Mouse (Mus musculus) hindbrain, embryonic 15.5 days (tissue): ENCODE measurements around the gene 1700030K09Rik. TPM values are rescaled to one million over a fixed set of nuclear protein-coding genes. Genes with fewer than 3 reads are reported as not detected.

Experiments
- ATAC-seq: fragments of 200-750 bp; cut with Nextera tagmentation; 2 replicates; pipeline ENCODE4 v1.8.0; 2017; ENCODE audit warnings: low read depth, moderate number of reproducible peaks, moderate TSS enrichment; ENCODE audit not compliant: low FRiP score
- H3K27ac ChIP-seq: fragments of 300-500 bp; sonication (generic); replicated peaks from 2 replicates; pipeline ENCODE4 v1.5.1; 2015; ENCODE audit warnings: mild to moderate bottlenecking, inconsistent platforms
- H3K27me3 ChIP-seq: fragments of 300-500 bp; sonication (generic); 2 replicates; pipeline ENCODE4 v1.6.1; 2015; ENCODE audit warnings: control low read depth, inconsistent platforms
- H3K36me3 ChIP-seq: fragments of 300-500 bp; sonication (generic); 2 replicates; pipeline ENCODE4 v1.6.1; 2015; ENCODE audit warnings: control low read depth, inconsistent platforms
- H3K4me1 ChIP-seq: fragments of 300-500 bp; sonication (generic); replicated peaks from 2 replicates; pipeline ENCODE4 v1.6.1; 2015; ENCODE audit warnings: control low read depth, inconsistent platforms
- H3K4me2 ChIP-seq: fragments of 300-500 bp; sonication (generic); 2 replicates; pipeline ENCODE4 v1.6.1; 2015; ENCODE audit warnings: moderate library complexity, mild to moderate bottlenecking, inconsistent platforms
- H3K4me3 ChIP-seq: fragments of 300-500 bp; sonication (generic); 2 replicates; pipeline ENCODE4 v1.5.1; 2015; ENCODE audit warnings: mild to moderate bottlenecking, inconsistent platforms
- H3K9ac ChIP-seq: fragments of 300-500 bp; sonication (generic); 2 replicates; pipeline ENCODE4 v1.6.1; 2015; ENCODE audit warnings: inconsistent platforms
- H3K9me3 ChIP-seq: fragments of 300-500 bp; sonication (generic); 2 replicates; pipeline ENCODE4 v1.6.1; 2016; ENCODE audit warnings: control low read depth, inconsistent platforms
- WGBS: fragments of 180-500 bp; shearing (Covaris S2); methylation state at CpG from one replicate; pipeline ENCODE4 v1.1.7; 2015; 5-methylcytosine and 5-hydroxymethylcytosine counted together
- polyA plus RNA-seq: library from polyadenylated mRNA; unstranded; fragments of >200 nt; fragmentation: Nextera tagmentation; extraction: Ambion mirVana; gene quantifications from 2 replicates; pipeline ENCODE4 v1.2.1, GENCODE M21; 2015

Gene 1700030K09Rik
- polyA plus RNA-seq, 1 experiment from 2014 or later: 16.5 TPM

- Histone ChIP-seq H3K9ac (no peak overlapping the region), H3K27ac (no peak overlapping the region), H3K9me3 (no peaks in the 10 kb centered on the region), H3K4me2 (no peak overlapping the region), H3K4me3 (no peak overlapping the region), H3K27me3 (no peaks in the 10 kb centered on the region), H3K36me3 (peaks cover 71% of the 10 kb centered on the region), H3K4me1 (peaks cover 12% of the 10 kb centered on the region)
- no peak for ATAC-seq
- WGBS: 93% methylated on average over 2 of the region's 2 CpGs
Observed at GRCm38 (mm10) chr8:72469243-72469642, 25.6 kb downstream of the 1700030K09Rik start.

GRCm38 (mm10) chr8:72469984-72470383 lies 26.3 kb downstream of the 1700030K09Rik start:
- ATAC-seq: no peak

GRCm38 (mm10) chr8:72470684-72471083 lies 27.0 kb downstream of the 1700030K09Rik start:
- ATAC-seq: no peak
- no peaks in the 10 kb centered on the region for H3K27me3 ChIP-seq
- 96% methylated on average over 7 of the region's 7 CpGs for WGBS
- no peak overlapping the region for H3K27ac ChIP-seq
- H3K4me3 ChIP-seq: no peak overlapping the region
- H3K9me3 ChIP-seq: no peaks in the 10 kb centered on the region
- no peak overlapping the region for H3K9ac ChIP-seq
- peaks cover 57% of the 10 kb centered on the region for H3K36me3 ChIP-seq
- H3K4me2 ChIP-seq: no peak overlapping the region
- peaks cover 15% of the 10 kb centered on the region for H3K4me1 ChIP-seq

More at GRCm38 (mm10) chr8:72469984-72470383, 26.3 kb downstream of the 1700030K09Rik start:
- H3K36me3 ChIP-seq: peaks cover 64% of the 10 kb centered on the region
- peaks cover 14% of the 10 kb centered on the region for H3K4me1 ChIP-seq
- H3K9me3 ChIP-seq: no peaks in the 10 kb centered on the region
- H3K4me3 ChIP-seq: no peak overlapping the region
- no peak overlapping the region for H3K27ac ChIP-seq
- no peaks in the 10 kb centered on the region for H3K27me3 ChIP-seq
- no peak overlapping the region for H3K9ac ChIP-seq
- 98% methylated on average over 8 of the region's 8 CpGs for WGBS
- H3K4me2 ChIP-seq: no peak overlapping the region

GRCm38 (mm10) chr8:72474826-72475546 lies 31.3 kb downstream of the 1700030K09Rik start, which contains the start of gene Cherp:
Gene Cherp, minus strand, starts transcription at chr8:72475226.
- ATAC-seq: peak; percentile 97
- Histone ChIP-seq H3K9me3 (no peaks in the 10 kb centered on the region), H3K27me3 (no peaks in the 10 kb centered on the region), H3K4me3 (peak within 1 kb of the TSS; percentile 61), H3K27ac (peak within 1 kb of the TSS; percentile 85), H3K9ac (peak within 1 kb of the TSS; percentile 75), H3K36me3 (peaks cover 15% of the 10 kb centered on the region), H3K4me1 (peaks cover 29% of the 10 kb centered on the region), H3K4me2 (peak within 1 kb of the TSS; percentile 79)
- under 1% methylated on average over 72 of the region's 80 CpGs for WGBS

GRCm38 (mm10) chr8:72485456-72486199 lies 41.9 kb downstream of the 1700030K09Rik start:
- Histone ChIP-seq H3K9ac (no peak overlapping the region), H3K4me1 (peaks cover 7% of the 10 kb centered on the region; the same call in 1 of the 2 replicates), H3K9me3 (no peaks in the 10 kb centered on the region), H3K4me3 (no peak overlapping the region), H3K27me3 (no peaks in the 10 kb centered on the region), H3K27ac (no peak overlapping the region), H3K4me2 (no peak overlapping the region), H3K36me3 (peaks cover 25% of the 10 kb centered on the region)
- ATAC-seq: no peak
- whole genome bisulfite sequencing: 90% methylated on average over 6 of the region's 6 CpGs

GRCm38 (mm10) chr8:72487014-72487413 lies 43.3 kb downstream of the 1700030K09Rik start:
- Histone ChIP-seq H3K27ac (no peak overlapping the region), H3K27me3 (no peaks in the 10 kb centered on the region), H3K9me3 (no peaks in the 10 kb centered on the region), H3K4me1 (peaks cover 17% of the 10 kb centered on the region), H3K36me3 (peaks cover 21% of the 10 kb centered on the region), H3K9ac (no peak overlapping the region), H3K4me2 (no peak overlapping the region), H3K4me3 (no peak overlapping the region)
- ATAC-seq: no peak

- ATAC-seq: no peak
- Histone ChIP-seq H3K27me3 (no peaks in the 10 kb centered on the region), H3K4me1 (peaks cover 34% of the 10 kb centered on the region), H3K36me3 (peaks cover 17% of the 10 kb centered on the region), H3K4me2 (peak overlapping the region; percentile 95), H3K4me3 (peak overlapping the region; percentile 88), H3K27ac (no peak overlapping the region), H3K9ac (peak overlapping the region; percentile 85; the same call in 1 of the 2 replicates), H3K9me3 (no peaks in the 10 kb centered on the region)
- 94% methylated on average over 2 of the region's 2 CpGs for WGBS
Observed at GRCm38 (mm10) chr8:72491017-72491416, 47.3 kb downstream of the 1700030K09Rik start.

GRCm38 (mm10) chr8:72491680-72492621 lies 48.3 kb downstream of the 1700030K09Rik start, which contains the start of gene Slc35e1:
Gene Slc35e1, minus strand, starts transcription at chr8:72492614.
- WGBS: 1% methylated on average over 56 of the region's 98 CpGs
- ATAC-seq: peak; percentile 74
- Histone ChIP-seq H3K4me3 (peak within 1 kb of the TSS; percentile 88), H3K9me3 (no peaks in the 10 kb centered on the region), H3K36me3 (peaks cover 26% of the 10 kb centered on the region), H3K27ac (peak within 1 kb of the TSS; percentile 81), H3K9ac (peak within 1 kb of the TSS; percentile 85), H3K4me2 (peak within 1 kb of the TSS; percentile 95), H3K4me1 (peaks cover 34% of the 10 kb centered on the region), H3K27me3 (no peaks in the 10 kb centered on the region)

- peaks cover 34% of the 10 kb centered on the region for H3K4me1 ChIP-seq
- H3K4me3 ChIP-seq: peak overlapping the region; percentile 88
- H3K9me3 ChIP-seq: no peaks in the 10 kb centered on the region
- WGBS: under 1% methylated on average over 56 of the region's 56 CpGs
- peak overlapping the region; percentile 95 for H3K4me2 ChIP-seq
- H3K9ac ChIP-seq: peak overlapping the region; percentile 85
- peak; percentile 96 for ATAC-seq
- H3K36me3 ChIP-seq: peaks cover 27% of the 10 kb centered on the region
- peak overlapping the region; percentile 81 for H3K27ac ChIP-seq
- no peaks in the 10 kb centered on the region for H3K27me3 ChIP-seq
Observed at GRCm38 (mm10) chr8:72492622-72493081, 49.0 kb downstream of the 1700030K09Rik start.

- Histone ChIP-seq H3K4me3 (peak overlapping the region; percentile 88), H3K4me2 (peak overlapping the region; percentile 76), H3K4me1 (peaks cover 34% of the 10 kb centered on the region), H3K9ac (peak overlapping the region; percentile 52), H3K27me3 (no peaks in the 10 kb centered on the region), H3K36me3 (peaks cover 23% of the 10 kb centered on the region), H3K9me3 (no peaks in the 10 kb centered on the region), H3K27ac (peak overlapping the region; percentile 81)
- WGBS: 18% methylated on average over 8 of the region's 8 CpGs
- ATAC-seq: no peak
Observed at GRCm38 (mm10) chr8:72493381-72493780, 49.7 kb downstream of the 1700030K09Rik start.

- Histone ChIP-seq H3K9me3 (no peaks in the 10 kb centered on the region), H3K27ac (no peak overlapping the region), H3K36me3 (peaks cover 23% of the 10 kb centered on the region), H3K4me2 (no peak overlapping the region), H3K4me1 (peaks cover 27% of the 10 kb centered on the region), H3K4me3 (no peak overlapping the region), H3K9ac (no peak overlapping the region), H3K27me3 (no peaks in the 10 kb centered on the region)
- 89% methylated on average over 23 of the region's 23 CpGs for WGBS
- no peak for ATAC-seq
Observed at GRCm38 (mm10) chr8:72495411-72496111, 51.9 kb downstream of the 1700030K09Rik start.
